Mouse (Mus musculus) adrenal gland, postnatal 14 days (tissue): ENCODE results near the gene Mmp3. TPM values are rescaled to one million over a fixed set of nuclear protein-coding genes. Genes with fewer than 3 reads are reported as not detected.
"Not testable (repeated sequence)": the region's sequence is repeated elsewhere in the genome, so short reads cannot be mapped to it uniquely, and the experiment has no call there.

ENCODE experiments used
- DNase-seq: peaks from one replicate; pipeline ENCODE4 v3.0.0; 2021; ENCODE audit warnings: mixed read lengths
- long read RNA-seq, 2 experiments: library from polyadenylated mRNA; stranded (forward); transcript quantifications; one replicate each; pipeline ENCODE4 v2.0.0; 2021
- total RNA-seq: library from RNA; stranded (reverse); gene quantifications from 2 replicates; pipeline ENCODE4 v1.2.3, GENCODE M21; 2021

The Mmp3 gene
- total RNA-seq, result not detected in 2 replicates
- long read RNA-seq, experiment 1, result 0 reads
- long read RNA-seq, experiment 2, result 0 reads

DNA sequence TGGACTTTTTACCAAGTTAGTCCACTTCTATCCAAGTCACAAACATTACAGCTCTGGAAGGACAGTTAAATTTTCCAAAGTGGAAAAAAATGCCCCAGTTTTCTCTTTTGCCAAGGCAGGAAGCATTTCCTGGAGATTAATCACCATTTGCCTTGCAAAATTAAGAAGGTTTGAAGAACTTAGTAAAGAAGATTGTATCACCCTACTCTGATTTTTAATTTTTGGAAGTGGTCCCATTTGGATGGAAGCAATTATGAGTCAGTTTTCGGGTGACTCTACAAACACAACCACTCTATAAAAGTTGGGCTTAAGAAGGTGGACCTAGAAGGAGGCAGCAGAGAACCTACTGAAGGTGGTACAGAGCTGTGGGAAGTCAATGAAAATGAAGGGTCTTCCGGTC, at the start of gene Mmp3:
Mmp3 (plus strand) TSS at position 301 of the 400 bp plus-strand sequence.
- no peak for DNase-seq

DNA sequence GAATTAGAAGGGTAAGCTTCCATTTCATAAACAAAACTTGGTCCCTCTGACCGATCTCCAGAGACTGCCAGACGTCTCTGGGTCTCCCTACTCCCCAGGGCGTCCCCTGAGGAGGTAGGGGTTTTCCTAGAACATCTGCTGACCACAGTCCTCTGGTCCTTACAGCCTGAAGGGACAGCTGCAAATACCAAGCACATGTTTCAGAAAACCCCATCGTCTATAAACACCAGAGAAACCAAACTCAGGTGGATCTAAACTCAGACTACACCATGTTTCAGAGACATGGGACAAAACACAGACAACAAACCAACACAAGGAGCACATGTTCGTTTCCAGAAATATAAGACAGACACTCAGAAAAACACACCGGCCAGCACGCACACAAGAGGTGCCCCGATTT, 49.1 kb upstream of the Mmp3 start:
- DNase-seq, result not testable (repeated sequence)

DNA sequence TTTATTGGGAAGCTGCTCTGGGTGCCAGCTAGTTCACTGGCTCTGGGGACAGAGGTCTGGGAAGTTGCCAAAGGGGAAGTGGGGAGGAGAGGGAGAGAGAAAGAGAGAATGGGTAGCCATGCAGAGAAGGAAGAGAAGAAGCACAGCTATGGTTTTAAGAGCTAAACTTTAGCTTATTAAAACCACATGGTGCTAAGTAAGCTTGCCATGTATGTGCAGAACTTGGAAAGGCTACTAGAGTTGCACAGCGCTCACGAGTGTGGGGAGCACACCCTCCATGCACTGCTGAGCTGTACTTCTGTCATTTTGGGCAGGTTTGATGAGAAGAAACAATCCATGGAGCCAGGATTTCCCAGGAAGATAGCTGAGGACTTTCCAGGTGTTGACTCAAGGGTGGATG, 7.7 kb downstream of the Mmp3 start:
- DNase-seq, result no peak

DNA sequence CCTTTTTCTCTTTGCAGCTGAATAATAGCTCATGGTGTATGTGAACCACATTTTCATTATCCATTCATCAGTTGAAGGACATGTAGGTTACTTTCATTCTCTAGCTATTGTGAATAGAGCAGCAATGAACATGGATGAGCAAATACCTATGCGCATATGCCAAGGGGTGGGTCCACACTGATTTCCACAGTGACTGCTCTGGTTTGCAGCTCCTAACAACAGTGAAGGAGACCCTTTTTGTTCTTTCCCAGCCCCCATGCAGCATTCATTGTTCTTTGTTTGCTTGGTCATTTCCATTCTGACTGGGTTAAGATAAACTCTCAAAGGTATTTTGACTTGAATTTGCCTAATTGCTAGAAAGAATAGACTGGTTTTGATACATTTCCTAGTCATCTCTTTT, 24.6 kb downstream of the Mmp3 start:
- DNase-seq, result no peak

DNA sequence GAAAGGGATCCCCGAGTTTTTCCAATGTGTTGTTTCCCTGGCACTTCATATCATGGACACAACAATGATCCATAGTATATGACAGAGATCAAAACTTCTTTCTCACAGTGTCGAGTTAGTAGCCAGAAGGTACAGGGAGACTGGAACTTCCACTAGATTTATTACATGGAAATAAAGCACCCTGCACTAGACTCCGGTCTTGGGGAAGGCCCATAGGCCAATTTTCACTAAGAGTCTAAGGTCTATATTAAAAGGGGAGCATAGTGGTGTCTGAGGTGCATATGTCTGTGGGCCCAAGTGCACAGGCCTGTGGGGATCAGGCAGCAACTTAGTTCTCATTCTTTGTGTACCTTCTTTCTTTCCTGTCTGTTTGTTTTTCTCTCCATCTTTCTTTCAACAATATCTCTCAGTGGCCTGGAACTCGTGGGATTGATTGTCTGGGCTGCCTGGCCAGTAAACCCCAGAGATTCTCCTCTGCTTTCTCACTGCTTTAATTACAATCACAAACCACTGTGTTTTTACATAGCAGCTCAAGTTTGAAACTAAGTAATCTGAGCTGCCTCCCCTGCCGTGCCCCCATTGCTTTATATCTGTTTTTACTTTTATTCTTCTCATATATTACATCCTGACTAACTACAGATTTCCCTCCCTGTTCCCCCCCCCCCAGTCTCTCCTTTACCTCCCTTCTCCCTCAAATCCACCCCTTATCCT, 38.2 kb downstream of the Mmp3 start:
- DNase-seq, result no peak

DNA sequence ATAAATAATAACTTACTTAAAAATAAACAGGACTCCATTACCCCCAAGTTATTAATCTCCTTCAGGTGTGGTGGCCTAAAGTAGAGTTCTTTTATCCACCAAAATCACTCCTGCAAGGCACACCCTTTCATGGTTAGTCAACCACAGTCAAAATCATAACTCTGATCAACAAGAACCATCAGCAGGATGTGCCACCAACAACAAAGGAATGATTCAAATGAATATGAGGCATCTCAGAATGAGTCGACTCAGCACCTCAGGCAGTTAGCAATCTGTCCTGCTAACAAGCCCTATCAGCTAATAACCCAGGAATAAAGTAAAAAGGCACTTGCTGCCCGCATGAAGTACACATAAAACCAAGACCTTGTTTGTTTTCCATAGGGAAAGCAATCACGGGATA, 55.5 kb downstream of the Mmp3 start:
- DNase-seq, result no peak

DNA sequence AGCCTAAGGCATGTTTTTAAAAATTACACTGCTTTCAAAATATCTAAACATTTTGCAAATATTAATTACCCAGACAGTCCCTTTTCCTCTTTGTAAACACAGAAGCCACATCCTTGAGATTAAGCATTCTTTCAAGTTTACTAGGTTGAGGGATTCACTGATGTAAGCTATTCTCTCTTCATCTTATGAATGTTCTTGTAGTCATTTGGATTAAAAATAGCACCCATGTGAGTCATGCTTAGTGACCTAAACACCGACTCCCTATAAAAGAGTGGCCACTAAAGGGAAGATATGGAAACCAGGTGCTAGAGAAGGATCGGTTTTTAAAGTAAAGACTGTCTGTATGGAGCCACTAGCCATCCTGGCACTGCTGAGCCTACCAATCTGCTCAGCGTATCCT, 56.4 kb downstream of the Mmp3 start, which contains the start of gene Mmp10:
Mmp10 (plus strand) TSS at position 302 of the 400 bp plus-strand sequence.
- no peak for DNase-seq

Other genes starting within 250 kb of the Mmp3 start
- gene Mmp13, start 173.3 kb upstream of the Mmp3 start, total RNA-seq, result 0.19 TPM in 2 replicates
- gene Mmp12, start 101.4 kb upstream of the Mmp3 start, total RNA-seq, result 0.75 and 0.78 TPM in 2 replicates
- gene Mmp1b, start 57.8 kb upstream of the Mmp3 start, total RNA-seq, result not detected in 2 replicates
- gene Mmp10, start 56.5 kb downstream of the Mmp3 start, total RNA-seq, result not detected in 2 replicates
- 0.34 and 0.59 TPM in 2 replicates for gene Mmp8, start 112.6 kb downstream of the Mmp3 start, total RNA-seq
- gene Mmp27, start 125.6 kb downstream of the Mmp3 start, total RNA-seq, result 1.8 and 2.1 TPM in 2 replicates
- not detected in 2 replicates for gene Mmp20, start 182.4 kb downstream of the Mmp3 start, total RNA-seq
- gene Mmp7, start 246.3 kb downstream of the Mmp3 start, total RNA-seq, result not detected in 2 replicates